Mouse (Mus musculus) heart, adult 2 months (tissue): Measurements from ENCODE around the gene Esr1. TPM values are rescaled to one million over a fixed set of nuclear protein-coding genes. Genes with fewer than 3 reads are reported as not detected.
"Not testable (repeated sequence)": the region's sequence is repeated elsewhere in the genome, so short reads cannot be mapped to it uniquely, and the experiment has no call there.

Experiments
- DNase-seq, 2 experiments: peaks; one replicate each; pipeline ENCODE4 v3.0.0; 2021
- H3K27ac ChIP-seq: fragments of 200-600 bp; 2 replicates; pipeline ENCODE4 v1.8.1; 2022
- H3K27me3 ChIP-seq: fragments of 200-500 bp; 2 replicates; pipeline ENCODE4 v1.6.1; 2012; ENCODE audit warnings: mild to moderate bottlenecking, low read length, inconsistent platforms, mixed read lengths; ENCODE audit not compliant: control insufficient read depth, insufficient read depth
- H3K36me3 ChIP-seq: fragments of 200-500 bp; 2 replicates; pipeline ENCODE4 v1.6.1; 2012; ENCODE audit warnings: low read length, inconsistent platforms; ENCODE audit not compliant: control insufficient read depth, insufficient read depth
- H3K4me1 ChIP-seq: fragments of 200-500 bp; 2 replicates; pipeline ENCODE4 v1.6.1; 2011; ENCODE audit warnings: low read length; ENCODE audit not compliant: control insufficient read depth, insufficient read depth
- H3K4me3 ChIP-seq: fragments of 200-600 bp; 2 replicates; pipeline ENCODE4 v1.8.1; 2022
- H3K79me2 ChIP-seq: fragments of 200-500 bp; replicated peaks from 2 replicates; pipeline ENCODE4 v1.6.1; 2012; ENCODE audit warnings: mild to moderate bottlenecking, inconsistent platforms, low read length, moderate library complexity, mixed read lengths; ENCODE audit not compliant: control insufficient read depth, insufficient read depth
- H3K9ac ChIP-seq: fragments of 200-500 bp; 2 replicates; pipeline ENCODE4 v1.6.1; 2012; ENCODE audit warnings: low read depth, mild to moderate bottlenecking, control low read depth, inconsistent platforms, low read length, mixed read lengths
- CTCF ChIP-seq: fragments of 200-600 bp; IDR thresholded peaks from 2 replicates; pipeline ENCODE4 v1.8.1; 2022; ENCODE audit warnings: antibody characterized with exemption, mild to moderate bottlenecking, moderate library complexity
- EP300 ChIP-seq: fragments of 200-500 bp; IDR thresholded peaks from 2 replicates; pipeline ENCODE4 v1.6.1; 2011; ENCODE audit warnings: low read depth, low read length, control low read depth; ENCODE audit not compliant: insufficient read depth
- POLR2A ChIP-seq: fragments of 200-500 bp; IDR thresholded peaks from 2 replicates; pipeline ENCODE4 v1.6.1; 2011; ENCODE audit warnings: mild to moderate bottlenecking, low read depth, low read length, control low read depth; ENCODE audit not compliant: insufficient read depth
- WGBS: fragments of 180-500 bp; shearing (Covaris S2); methylation state at CpG from one replicate; pipeline ENCODE4 v1.1.7; 2018; 5-methylcytosine and 5-hydroxymethylcytosine counted together
- intact Hi-C: fragments of 180-260 bp; cut with DNase I; formaldehyde crosslinking; loops from one replicate; pipeline ENCODE4 v1.15.1; 2025
- polyA plus RNA-seq: library from polyadenylated mRNA; depleted of rRNA; stranded (reverse); fragments of >200 nt; gene quantifications from 2 replicates; pipeline ENCODE4 v1.2.3, GENCODE M21; 2012
- total RNA-seq, 2 experiments: library from RNA; stranded (reverse); gene quantifications; 2 replicates each; pipeline ENCODE4 v1.2.3; 2021

Gene Esr1
- total and polyA plus RNA-seq, 3 experiments: 0.70 to 1.0 (median 0.88) TPM

GRCm38 (mm10) chr10:4665380-4665779 is 54.0 kb downstream of the Esr1 start:
- no peaks in the 10 kb centered on the region for H3K36me3 ChIP-seq
- no peaks in the 10 kb centered on the region for H3K27me3 ChIP-seq
- no peaks in the 10 kb centered on the region for H3K79me2 ChIP-seq
- WGBS: 77% methylated on average over 5 of the region's 5 CpGs
- TF ChIP-seq POLR2A: no peak
- no peak for TF ChIP-seq EP300
- no peak for TF ChIP-seq CTCF
- H3K4me3 ChIP-seq: no peak overlapping the region
- intact Hi-C loops: no loop called here
- no peaks in the 10 kb centered on the region for H3K4me1 ChIP-seq
- H3K9ac ChIP-seq: no peak overlapping the region
- DNase-seq: no peak
- H3K27ac ChIP-seq: no peak overlapping the region

GRCm38 (mm10) chr10:4667006-4667405 is 55.6 kb downstream of the Esr1 start:
- Histone ChIP-seq H3K79me2 (no peaks in the 10 kb centered on the region), H3K4me3 (no peak overlapping the region), H3K27me3 (no peaks in the 10 kb centered on the region), H3K27ac (no peak overlapping the region), H3K4me1 (no peaks in the 10 kb centered on the region), H3K9ac (no peak overlapping the region), H3K36me3 (no peaks in the 10 kb centered on the region)
- intact Hi-C loops: no loop called here
- WGBS: 87% methylated on average over 2 of the region's 2 CpGs
- TF ChIP-seq POLR2A: no peak
- no peak for TF ChIP-seq CTCF
- TF ChIP-seq EP300: no peak
- no peak for DNase-seq

- intact Hi-C loops: no loop called here
- Histone ChIP-seq H3K27me3 (no peaks in the 10 kb centered on the region), H3K27ac (no peak overlapping the region), H3K4me3 (no peak overlapping the region), H3K9ac (no peak overlapping the region), H3K36me3 (no peaks in the 10 kb centered on the region), H3K4me1 (no peaks in the 10 kb centered on the region), H3K79me2 (no peaks in the 10 kb centered on the region)
- no peak for DNase-seq
- no peak for TF ChIP-seq CTCF
- no peak for TF ChIP-seq POLR2A
- TF ChIP-seq EP300: no peak
- 59% methylated on average over 2 of the region's 2 CpGs for WGBS
Measured at GRCm38 (mm10) chr10:4670053-4670452, 58.7 kb downstream of the Esr1 start.

- no peak overlapping the region for H3K27ac ChIP-seq
- intact Hi-C loops: no loop called here
- TF ChIP-seq EP300 (no peak), POLR2A (no peak), CTCF (no peak)
- WGBS: 75% methylated on average over 3 of the region's 3 CpGs
- no peak for DNase-seq
- no peak overlapping the region for H3K4me3 ChIP-seq
- no peaks in the 10 kb centered on the region for H3K36me3 ChIP-seq
- H3K79me2 ChIP-seq: no peaks in the 10 kb centered on the region
- no peak overlapping the region for H3K9ac ChIP-seq
- H3K4me1 ChIP-seq: no peaks in the 10 kb centered on the region
- H3K27me3 ChIP-seq: no peaks in the 10 kb centered on the region
Measured at GRCm38 (mm10) chr10:4671876-4672275, 60.5 kb downstream of the Esr1 start.

- 76% methylated on average over 4 of the region's 4 CpGs for WGBS
- H3K79me2 ChIP-seq: no peaks in the 10 kb centered on the region
- no peak for TF ChIP-seq POLR2A
- no peak for TF ChIP-seq EP300
- TF ChIP-seq CTCF: no peak
- no peak for DNase-seq
- H3K4me3 ChIP-seq: no peak overlapping the region
- no peak overlapping the region for H3K9ac ChIP-seq
- H3K36me3 ChIP-seq: no peaks in the 10 kb centered on the region
- no peaks in the 10 kb centered on the region for H3K27me3 ChIP-seq
- no peaks in the 10 kb centered on the region for H3K4me1 ChIP-seq
- H3K27ac ChIP-seq: no peak overlapping the region
- intact Hi-C loops: no loop called here
Measured at GRCm38 (mm10) chr10:4673311-4673816, 62.0 kb downstream of the Esr1 start.

GRCm38 (mm10) chr10:4674983-4675592 is 63.7 kb downstream of the Esr1 start:
- intact Hi-C loops, H3K79me2 ChIP-seq, H3K4me3 ChIP-seq, H3K27me3 ChIP-seq, H3K27ac ChIP-seq, H3K9ac ChIP-seq, H3K4me1 ChIP-seq, H3K36me3 ChIP-seq: not testable (repeated sequence)
- peak in 1 of 2 experiments; percentile 13 for DNase-seq
- 11% methylated on average over 14 of the region's 14 CpGs for WGBS
- peak; percentile 49 for TF ChIP-seq CTCF
